Mouse (Mus musculus): ENCODE data around the gene Fbl. TPM values are rescaled to one million over a fixed set of nuclear protein-coding genes. Genes with fewer than 3 reads are reported as not detected.

Fbl gene
- total and polyA plus RNA-seq, 3 experiments = 78.3 to 585 (median 148) TPM

DNA sequence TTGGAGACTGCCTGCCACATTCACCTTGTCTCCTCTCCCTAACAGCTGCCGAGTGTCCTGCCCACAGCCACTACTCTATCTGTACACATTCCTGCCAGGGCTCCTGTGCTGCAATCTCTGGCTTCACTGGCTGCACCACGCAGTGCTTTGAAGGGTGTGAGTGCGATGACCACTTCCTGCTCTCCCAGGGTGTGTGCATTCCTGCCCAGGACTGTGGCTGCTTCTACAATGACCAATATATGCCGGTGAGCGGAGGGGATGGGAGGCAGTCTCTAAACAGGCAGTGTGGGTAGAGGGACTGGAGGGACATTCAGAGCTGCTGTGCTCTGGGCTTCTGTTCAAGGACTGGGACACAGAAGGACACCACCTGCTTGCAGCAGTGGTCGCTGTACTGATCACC lies 10.2 kb upstream of the Fbl start:
- TF ChIP-seq GATA1 (IDR thresholded peaks at IDR 0.05; ENCODE audit: borderline replicate concordance, low read length) = no peak
- TF ChIP-seq GATA2 (IDR thresholded peaks at IDR 0.05; ENCODE audit: borderline replicate concordance, low read depth, low read length) = no peak
- no peak for TF ChIP-seq POLR2AphosphoS5 (IDR thresholded peaks at IDR 0.05; ENCODE audit: insufficient replicate concordance, low read depth, low read length)
- no peak for TF ChIP-seq TAL1 (conservative IDR thresholded peaks at IDR 0.05; ENCODE audit: low read depth, low read length)
- no peak for TF ChIP-seq CTCF (IDR thresholded peaks at IDR 0.05; ENCODE audit: low read depth, low read length)
- H3K27me3 ChIP-seq (ENCODE audit: insufficient read depth, low read length) = peaks cover 29% of the 10 kb centered on the region
- no peaks in the 10 kb centered on the region for H3K4me1 ChIP-seq (ENCODE audit: insufficient read depth, low read depth, low read length)
- H3K4me3 ChIP-seq (ENCODE audit: low read depth, low read length) = no peak overlapping the region
- no peaks in the 10 kb centered on the region for H3K36me3 ChIP-seq (replicated peaks)
- DNase-seq (ENCODE audit: low spot score) (no peak), ATAC-seq (ENCODE audit: extremely low read depth, insufficient number of reproducible peaks, low FRiP score, poor library complexity, severe bottlenecking) (no peak)
- H3K9me3 ChIP-seq (replicated peaks) = no peaks in the 10 kb centered on the region

- peaks cover 26% of the 10 kb centered on the region for H3K27me3 ChIP-seq (ENCODE audit: insufficient read depth, low read length)
- no peaks in the 10 kb centered on the region for H3K4me1 ChIP-seq (ENCODE audit: insufficient read depth, low read depth, low read length)
- H3K9me3 ChIP-seq (replicated peaks) = no peaks in the 10 kb centered on the region
- H3K4me3 ChIP-seq (ENCODE audit: low read depth, low read length) = no peak overlapping the region
- DNase-seq (ENCODE audit: low spot score) (no peak), ATAC-seq (ENCODE audit: extremely low read depth, insufficient number of reproducible peaks, low FRiP score, poor library complexity, severe bottlenecking) (no peak)
- no peaks in the 10 kb centered on the region for H3K36me3 ChIP-seq (replicated peaks)
- TF ChIP-seq TAL1 (conservative IDR thresholded peaks at IDR 0.05; ENCODE audit: low read depth, low read length) = no peak
- TF ChIP-seq POLR2AphosphoS5 (IDR thresholded peaks at IDR 0.05; ENCODE audit: insufficient replicate concordance, low read depth, low read length) = no peak
These were observed 9.6 kb upstream of the Fbl start for GRCm38 (mm10) chr7:28159893-28160292.

DNA sequence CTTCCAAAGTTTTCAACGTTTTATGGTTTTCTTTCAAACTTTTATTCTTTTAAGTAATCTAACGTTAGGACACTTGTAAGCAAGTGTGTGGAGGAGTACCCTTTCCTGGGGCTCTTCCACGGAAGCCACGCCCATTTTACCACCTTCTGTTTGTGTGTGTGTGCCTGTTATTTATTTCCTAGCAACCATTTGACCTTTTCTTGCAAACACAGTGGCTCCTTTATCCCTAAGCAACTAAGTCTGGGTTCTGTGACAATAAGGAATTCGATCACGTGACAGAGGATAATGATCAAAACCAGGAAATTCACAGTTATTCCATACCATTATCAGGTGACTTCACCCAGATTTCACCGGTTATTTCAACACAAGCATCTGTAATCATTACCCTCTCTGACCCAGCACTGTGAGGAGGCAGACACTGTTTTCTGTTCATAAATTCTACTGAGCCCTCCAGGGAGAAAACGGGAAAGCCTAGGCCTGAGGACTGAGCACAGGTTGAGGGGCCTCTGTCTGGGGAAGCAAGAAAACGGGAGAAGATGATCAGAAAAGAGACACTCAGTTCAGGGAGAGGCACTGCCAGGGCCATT lies 8.3 kb upstream of the Fbl start:
- H3K36me3 ChIP-seq (replicated peaks) = no peaks in the 10 kb centered on the region

GRCm38 (mm10) chr7:28165406-28165805 lies 4.1 kb upstream of the Fbl start:
- peaks cover 7% of the 10 kb centered on the region for H3K36me3 ChIP-seq (replicated peaks)
- TF ChIP-seq CTCF (IDR thresholded peaks at IDR 0.05; ENCODE audit: low read depth, low read length) (no peak), POLR2AphosphoS5 (IDR thresholded peaks at IDR 0.05; ENCODE audit: insufficient replicate concordance, low read depth, low read length) (no peak), TAL1 (conservative IDR thresholded peaks at IDR 0.05; ENCODE audit: low read depth, low read length) (no peak), GATA1 (IDR thresholded peaks at IDR 0.05; ENCODE audit: borderline replicate concordance, low read length) (no peak), GATA2 (IDR thresholded peaks at IDR 0.05; ENCODE audit: borderline replicate concordance, low read depth, low read length) (no peak)
- no peak overlapping the region for H3K4me3 ChIP-seq (ENCODE audit: low read depth, low read length)
- DNase-seq (ENCODE audit: low spot score) (no peak), ATAC-seq (ENCODE audit: extremely low read depth, insufficient number of reproducible peaks, low FRiP score, poor library complexity, severe bottlenecking) (no peak)
- H3K4me1 ChIP-seq (ENCODE audit: insufficient read depth, low read depth, low read length) = peaks cover 14% of the 10 kb centered on the region
- peaks cover 5% of the 10 kb centered on the region; the same call in 1 of the 2 replicates for H3K27me3 ChIP-seq (ENCODE audit: insufficient read depth, low read length)
- peaks cover 8% of the 10 kb centered on the region for H3K9me3 ChIP-seq (replicated peaks)

More for the DNA sequence above, 8.3 kb upstream of the Fbl start:
- H3K4me1 ChIP-seq (ENCODE audit: insufficient read depth, low read depth, low read length) = no peaks in the 10 kb centered on the region
- no peak overlapping the region for H3K4me3 ChIP-seq (ENCODE audit: low read depth, low read length)
- peaks cover 23% of the 10 kb centered on the region for H3K27me3 ChIP-seq (ENCODE audit: insufficient read depth, low read length)
- peaks cover 8% of the 10 kb centered on the region for H3K9me3 ChIP-seq (replicated peaks)
- ATAC-seq (ENCODE audit: extremely low read depth, insufficient number of reproducible peaks, low FRiP score, poor library complexity, severe bottlenecking) (no peak), DNase-seq (ENCODE audit: low spot score) (no peak)
- no peak for TF ChIP-seq GATA2 (IDR thresholded peaks at IDR 0.05; ENCODE audit: borderline replicate concordance, low read depth, low read length)
- no peak for TF ChIP-seq TAL1 (conservative IDR thresholded peaks at IDR 0.05; ENCODE audit: low read depth, low read length)
- TF ChIP-seq CTCF (IDR thresholded peaks at IDR 0.05; ENCODE audit: low read depth, low read length) = no peak
- TF ChIP-seq POLR2AphosphoS5 (IDR thresholded peaks at IDR 0.05; ENCODE audit: insufficient replicate concordance, low read depth, low read length) = no peak
- no peak for TF ChIP-seq GATA1 (IDR thresholded peaks at IDR 0.05; ENCODE audit: borderline replicate concordance, low read length)

DNA sequence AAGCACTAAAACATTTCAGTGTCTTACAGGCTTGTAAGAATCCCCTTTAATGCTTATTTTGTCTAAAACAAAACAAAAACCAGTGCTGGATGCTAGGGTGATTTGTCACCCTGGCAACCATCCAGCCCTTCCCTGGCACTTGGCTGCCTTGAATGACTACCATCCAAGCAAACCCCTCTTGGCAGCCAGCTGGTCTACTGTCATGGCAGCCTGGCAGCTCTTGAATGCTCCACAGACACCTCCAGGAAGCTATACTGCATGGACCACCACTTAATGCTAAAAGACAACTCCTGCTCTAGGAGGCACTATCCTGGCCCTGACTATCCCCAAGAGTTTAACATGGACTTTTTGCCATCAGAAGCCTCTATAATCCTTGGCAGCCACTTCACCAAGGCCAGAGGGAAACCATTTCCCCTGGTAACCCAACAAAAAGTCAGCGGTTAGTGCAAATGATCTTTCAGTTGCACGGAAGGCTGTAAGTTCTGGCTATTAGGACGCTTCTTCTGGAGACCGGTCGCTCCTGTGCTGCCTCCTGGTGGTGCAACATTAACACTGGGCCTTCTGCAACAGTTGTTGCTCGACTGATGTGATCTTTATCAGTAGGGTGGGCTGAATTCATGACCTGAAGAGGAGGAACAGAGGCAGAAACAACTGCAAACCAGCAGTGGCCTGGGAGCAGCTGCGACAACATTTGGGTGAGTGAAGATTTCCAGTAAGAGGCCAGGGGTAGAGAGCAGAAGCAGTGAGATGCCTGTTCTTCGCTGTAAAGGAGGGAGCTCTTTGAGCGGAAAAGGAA lies 992 bp upstream of the Fbl start:
- DNase-seq (ENCODE audit: low spot score) (peak; percentile 81), ATAC-seq (ENCODE audit: extremely low read depth, insufficient number of reproducible peaks, low FRiP score, poor library complexity, severe bottlenecking) (no peak)
- Histone ChIP-seq H3K27me3 (ENCODE audit: insufficient read depth, low read length) (no peaks in the 10 kb centered on the region), H3K4me3 (ENCODE audit: low read depth, low read length) (peak overlapping the region; percentile 86), H3K4me1 (ENCODE audit: insufficient read depth, low read depth, low read length) (peaks cover 43% of the 10 kb centered on the region), H3K9me3 (replicated peaks) (peaks cover 8% of the 10 kb centered on the region), H3K36me3 (replicated peaks) (peaks cover 30% of the 10 kb centered on the region)
- TF ChIP-seq POLR2AphosphoS5 (IDR thresholded peaks at IDR 0.05; ENCODE audit: insufficient replicate concordance, low read depth, low read length) = no peak
- TF ChIP-seq CTCF (IDR thresholded peaks at IDR 0.05; ENCODE audit: low read depth, low read length) = peak; percentile 82
- no peak for TF ChIP-seq GATA1 (IDR thresholded peaks at IDR 0.05; ENCODE audit: borderline replicate concordance, low read length)

DNA sequence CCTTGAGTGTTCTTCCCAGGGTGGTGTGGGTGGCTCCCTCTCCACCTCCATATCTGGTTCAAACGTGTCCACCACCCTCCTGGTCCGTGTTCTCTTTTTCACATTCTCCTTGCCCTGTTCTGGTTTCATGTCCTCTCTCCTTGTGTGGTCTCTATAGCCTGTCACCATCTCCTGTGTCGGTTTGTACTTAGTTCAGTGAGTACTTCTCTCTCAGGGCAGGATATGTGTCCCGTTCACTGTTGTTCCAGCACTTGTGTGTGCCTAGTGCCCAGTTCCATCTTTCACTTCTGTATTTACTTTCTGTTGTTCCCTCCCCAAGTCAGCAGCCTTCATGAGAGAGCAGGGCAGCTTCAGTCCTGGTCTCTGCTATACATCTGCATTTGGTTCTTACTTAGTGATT lies 5.8 kb downstream of the Fbl start:
- TF ChIP-seq GATA1 (IDR thresholded peaks at IDR 0.05; ENCODE audit: borderline replicate concordance, low read length) = no peak
- ATAC-seq (ENCODE audit: extremely low read depth, insufficient number of reproducible peaks, low FRiP score, poor library complexity, severe bottlenecking) = no peak
- Histone ChIP-seq H3K27me3 (ENCODE audit: insufficient read depth, low read length) (no peaks in the 10 kb centered on the region), H3K4me3 (ENCODE audit: low read depth, low read length) (no peak overlapping the region), H3K9me3 (replicated peaks) (no peaks in the 10 kb centered on the region), H3K4me1 (ENCODE audit: insufficient read depth, low read depth, low read length) (peaks cover 58% of the 10 kb centered on the region), H3K36me3 (replicated peaks) (peaks cover 87% of the 10 kb centered on the region)
- no peak for DNase-seq (ENCODE audit: low spot score)
